Mouse (Mus musculus) cortical plate, adult 2 months (tissue): Measurements from ENCODE around the gene Nutm1.

Experiments used
- CTCF ChIP-seq: fragments of 200-500 bp; IDR thresholded peaks from 2 replicates; pipeline ENCODE4 v1.5.1; 2011; ENCODE audit warnings: mild to moderate bottlenecking, control low read depth, low read length; ENCODE audit not compliant: insufficient read depth; ENCODE audit errors: extremely low read depth
- POLR2A ChIP-seq: fragments of 200-500 bp; IDR thresholded peaks from 2 replicates; pipeline ENCODE4 v1.6.1; 2011; ENCODE audit warnings: mild to moderate bottlenecking, low read length, control low read depth; ENCODE audit not compliant: insufficient read depth; ENCODE audit errors: extremely low read depth

DNA sequence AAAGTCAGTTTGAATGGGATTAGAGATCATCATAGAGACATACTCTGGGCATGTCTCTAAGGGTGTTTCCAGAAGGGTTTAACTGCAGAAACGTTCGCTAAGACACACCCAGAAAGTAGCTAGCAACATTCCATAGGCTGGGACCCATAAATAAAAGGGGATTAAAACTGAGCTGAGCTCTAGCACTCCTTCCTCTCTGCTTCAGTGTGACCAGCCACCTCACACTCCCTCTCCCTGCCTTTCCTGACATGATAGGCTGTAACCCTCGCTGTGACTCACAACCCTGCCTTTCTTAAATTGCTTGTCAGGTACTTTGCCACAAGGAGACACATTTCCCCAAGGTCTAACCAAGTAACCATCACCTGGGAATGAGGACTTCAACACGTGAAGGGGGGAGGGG is 21.1 kb downstream of the Nutm1 start:
- TF ChIP-seq CTCF: no peak
- no peak for TF ChIP-seq POLR2A
